Mouse (Mus musculus): ENCODE measurements around the gene Dennd2a.
A peak's percentile ranks its signal among the peaks of the same experiment; 100 is the strongest.

Gene Dennd2a

GRCm38 (mm10) chr6:39556900-39557659 lies 587 bp downstream of the Dennd2a start:
- DNase-seq (ENCODE audit: low spot score): peak; percentile 59

- no peak for DNase-seq (ENCODE audit: low spot score)
Measured at GRCm38 (mm10) chr6:39555648-39555945, 2.1 kb downstream of the Dennd2a start.

GRCm38 (mm10) chr6:39554888-39555647 lies 2.6 kb downstream of the Dennd2a start:
- DNase-seq (ENCODE audit: low spot score): no peak

- no peak for DNase-seq (ENCODE audit: low spot score)
Measured at GRCm38 (mm10) chr6:39551981-39552636, 5.6 kb downstream of the Dennd2a start.

- DNase-seq (ENCODE audit: low spot score): no peak
Measured at GRCm38 (mm10) chr6:39548030-39548429, 9.6 kb downstream of the Dennd2a start.

- no peak for DNase-seq (ENCODE audit: low spot score)
Measured at GRCm38 (mm10) chr6:39545474-39545873, 12.2 kb downstream of the Dennd2a start.

- no peak for DNase-seq (ENCODE audit: low spot score)
Measured at GRCm38 (mm10) chr6:39543769-39544420, 13.8 kb downstream of the Dennd2a start.

- peak; percentile 68 for DNase-seq (ENCODE audit: low spot score)
Measured at GRCm38 (mm10) chr6:39542631-39543597, 14.8 kb downstream of the Dennd2a start.

- no peak for DNase-seq (ENCODE audit: low spot score)
Measured at GRCm38 (mm10) chr6:39540563-39540962, 17.1 kb downstream of the Dennd2a start.

- peak; percentile 48 for DNase-seq (ENCODE audit: low spot score)
Measured at GRCm38 (mm10) chr6:39539679-39540155, 17.9 kb downstream of the Dennd2a start.

GRCm38 (mm10) chr6:39538227-39538626 lies 19.4 kb downstream of the Dennd2a start:
- DNase-seq (ENCODE audit: low spot score): no peak

GRCm38 (mm10) chr6:39537276-39537675 lies 20.4 kb downstream of the Dennd2a start:
- DNase-seq (ENCODE audit: low spot score): no peak

- DNase-seq (ENCODE audit: low spot score): no peak
Measured at GRCm38 (mm10) chr6:39536621-39537020, 21.0 kb downstream of the Dennd2a start.

GRCm38 (mm10) chr6:39534944-39535343 lies 22.7 kb downstream of the Dennd2a start:
- no peak for DNase-seq (ENCODE audit: low spot score)

GRCm38 (mm10) chr6:39528671-39529535 lies 28.8 kb downstream of the Dennd2a start:
- no peak for DNase-seq (ENCODE audit: low spot score)

GRCm38 (mm10) chr6:39527811-39528210 lies 29.9 kb downstream of the Dennd2a start:
- DNase-seq (ENCODE audit: low spot score): no peak

GRCm38 (mm10) chr6:39527337-39527784 lies 30.3 kb downstream of the Dennd2a start:
- no peak for DNase-seq (ENCODE audit: low spot score)

- no peak for DNase-seq (ENCODE audit: low spot score)
Measured at GRCm38 (mm10) chr6:39526797-39527196, 30.9 kb downstream of the Dennd2a start.

- DNase-seq (ENCODE audit: low spot score): no peak
Measured at GRCm38 (mm10) chr6:39523161-39523560, 34.5 kb downstream of the Dennd2a start.

- DNase-seq (ENCODE audit: low spot score): no peak
Measured at GRCm38 (mm10) chr6:39522425-39522824, 35.2 kb downstream of the Dennd2a start.
